Comparison of ENCODE assay signal across 15 mouse cellular contexts in genomic region chr2:31494315-31494714, GRCm38 (mm10). TPM values are rescaled to one million over a fixed set of nuclear protein-coding genes. Genes with fewer than 3 reads are reported as not detected.
DNase-seq lines count a peak whose midpoint lies in the region; ATAC-seq and TF ChIP-seq lines count a peak whose summit lies in the region.
"Had no signal": no experiment of that assay in that cellular context is flagged by ENCODE, and none has a peak within 500 bp of the region (broad histone marks: within the 10 kb centered on the region; RNA-seq: fewer than 3 reads in every experiment).

No protein-coding gene starts in this region.

- H3K4me1 ChIP-seq in kidney, adult 2 months (ENCODE audit: control insufficient read depth, insufficient read depth, low read length): no peaks in the 10 kb centered on the region
- H3K4me1 ChIP-seq in kidney, embryonic 15.5 days: peaks cover 64% of the 10 kb centered on the region
- H3K4me1 ChIP-seq in midbrain, embryonic 13.5 days (replicated peaks): peaks cover 67% of the 10 kb centered on the region
- peaks cover 29% of the 10 kb centered on the region for H3K4me1 ChIP-seq in midbrain, embryonic 15.5 days
- H3K4me1 ChIP-seq: intestine, embryonic 15.5 days had no signal

- H3K27ac ChIP-seq in kidney, adult 2 months (ENCODE audit: insufficient read depth, low read depth, low read length): no peak overlapping the region
- H3K27ac ChIP-seq in kidney, embryonic 15.5 days: no peak overlapping the region
- 0 out of 2 replicates have a peak overlapping the region, but pooled peaks have one; percentile 6 for H3K27ac ChIP-seq in midbrain, embryonic 13.5 days
- H3K27ac ChIP-seq in midbrain, embryonic 15.5 days: no peak overlapping the region
- H3K27ac ChIP-seq: embryonic facial prominence, embryonic 13.5 days; intestine, embryonic 15.5 days; limb, embryonic 15.5 days had no signal

- no peak overlapping the region for H3K4me2 ChIP-seq in kidney, embryonic 15.5 days
- H3K4me2 ChIP-seq in midbrain, embryonic 13.5 days (replicated peaks): no peak overlapping the region
- no peak overlapping the region for H3K4me2 ChIP-seq in midbrain, embryonic 15.5 days
- H3K4me2 ChIP-seq: embryonic facial prominence, embryonic 13.5 days; intestine, embryonic 15.5 days; limb, embryonic 15.5 days had no signal

- intact Hi-C loops in gastrocnemius, postnatal 36 days (cut with DNase I): no loop called here

- ATAC-seq in kidney, embryonic 15.5 days (replicated peaks; ENCODE audit: low FRiP score): no peak
- no peak for ATAC-seq in midbrain, embryonic 13.5 days
- ATAC-seq in midbrain, embryonic 15.5 days (replicated peaks): no peak
- ATAC-seq: intestine, embryonic 15.5 days had no signal

- TF ChIP-seq POLR2A in kidney, adult 2 months (IDR thresholded peaks at IDR 0.05; ENCODE audit: low read depth, low read length): no peak

- H3K36me3 ChIP-seq in kidney, adult 2 months (ENCODE audit: control insufficient read depth, insufficient read depth, low read length): peaks cover 10% of the 10 kb centered on the region
- H3K36me3 ChIP-seq in kidney, embryonic 15.5 days: no peaks in the 10 kb centered on the region
- no peaks in the 10 kb centered on the region for H3K36me3 ChIP-seq in midbrain, embryonic 13.5 days
- H3K36me3 ChIP-seq in midbrain, embryonic 15.5 days (replicated peaks): no peaks in the 10 kb centered on the region
- H3K36me3 ChIP-seq: embryonic facial prominence, embryonic 13.5 days; intestine, embryonic 15.5 days; limb, embryonic 15.5 days had no signal

- 54% methylated on average over 5 of the region's 5 CpGs for whole genome bisulfite sequencing in kidney, adult 2 months
- 58% methylated on average over 5 of the region's 5 CpGs for WGBS in kidney, embryonic 15.5 days
- 50% methylated on average over 5 of the region's 5 CpGs for WGBS in midbrain, embryonic 13.5 days
- WGBS in midbrain, embryonic 15.5 days: 53% methylated on average over 5 of the region's 5 CpGs

- no peak overlapping the region for H3K9ac ChIP-seq in kidney, embryonic 15.5 days
- H3K9ac ChIP-seq in midbrain, embryonic 13.5 days (replicated peaks): no peak overlapping the region
- no peak overlapping the region for H3K9ac ChIP-seq in midbrain, embryonic 15.5 days
- H3K9ac ChIP-seq: embryonic facial prominence, embryonic 13.5 days; intestine, embryonic 15.5 days; limb, embryonic 15.5 days had no signal

- no peak for TF ChIP-seq CTCF in kidney, adult 2 months (conservative IDR thresholded peaks at IDR 0.05; ENCODE audit: insufficient read depth, insufficient read length, low read depth, low read length)

- peak; percentile 56 for DNase-seq in kidney, adult 2 months
- peak; percentile 16 for DNase-seq in kidney, postnatal 14 days
- DNase-seq in gastrocnemius, postnatal 36 days: no peak
- no peak for DNase-seq in urinary bladder, postnatal 36 days (ENCODE audit: low spot score in 2 of 2)
- DNase-seq: adrenal gland, postnatal 14 days; cerebellum, adult 2 months; cerebellum, postnatal 25 days; lung, postnatal 4 days had no signal

- no peak overlapping the region for H3K4me3 ChIP-seq in kidney, adult 2 months (ENCODE audit: insufficient read depth, low read depth, low read length)
- no peak overlapping the region for H3K4me3 ChIP-seq in kidney, embryonic 15.5 days (replicated peaks)
- no peak overlapping the region for H3K4me3 ChIP-seq in midbrain, embryonic 13.5 days (replicated peaks)
- no peak overlapping the region for H3K4me3 ChIP-seq in midbrain, embryonic 15.5 days
- H3K4me3 ChIP-seq: embryonic facial prominence, embryonic 13.5 days; erythroblast, embryonic 14.5 days; intestine, embryonic 15.5 days; limb, embryonic 15.5 days had no signal

- no peaks in the 10 kb centered on the region; the same call in 1 of the 2 replicates for H3K9me3 ChIP-seq in kidney, embryonic 15.5 days (replicated peaks)
- no peaks in the 10 kb centered on the region for H3K9me3 ChIP-seq in midbrain, embryonic 13.5 days
- no peaks in the 10 kb centered on the region for H3K9me3 ChIP-seq in midbrain, embryonic 15.5 days
- H3K9me3 ChIP-seq: embryonic facial prominence, embryonic 13.5 days; intestine, embryonic 15.5 days; limb, embryonic 15.5 days had no signal

- H3K27me3 ChIP-seq in kidney, adult 2 months (replicated peaks; ENCODE audit: control insufficient read depth, insufficient read depth, low read length): no peaks in the 10 kb centered on the region
- peaks cover 10% of the 10 kb centered on the region; the same call in 1 of the 2 replicates for H3K27me3 ChIP-seq in kidney, embryonic 15.5 days
- peaks cover 98% of the 10 kb centered on the region for H3K27me3 ChIP-seq in midbrain, embryonic 13.5 days
- peaks cover 69% of the 10 kb centered on the region for H3K27me3 ChIP-seq in midbrain, embryonic 15.5 days (replicated peaks)
- H3K27me3 ChIP-seq: intestine, embryonic 15.5 days; limb, embryonic 15.5 days had no signal

RNA-seq across cellular contexts. Expression of gene Ass1, which starts 24.3 kb away (rescaled TPM):
- polyA plus RNA-seq in kidney, adult 2 months (2012; rRNA removed): 2,247 and 2,656 TPM in 2 replicates
- 72.1 and 77.8 TPM in 2 replicates for polyA plus RNA-seq in kidney, embryonic 15.5 days (2015; fragmentation: Nextera tagmentation; extraction: Ambion mirVana)
- polyA plus RNA-seq in midbrain, embryonic 13.5 days (2015; fragmentation: Nextera tagmentation; extraction: Ambion mirVana): 10.5 and 12.1 TPM in 2 replicates
- 7.6 and 9.4 TPM in 2 replicates for polyA plus RNA-seq in midbrain, embryonic 15.5 days (2015; fragmentation: Nextera tagmentation; extraction: Ambion mirVana)
- total RNA-seq in gastrocnemius, postnatal 36 days (2021): 1 to 10 TPM; 1.9 to 2.1 TPM

Comparison
In these comparisons a context has a peak if more than half of its experiments do, and no peak if none do; other contexts are left out.
1. RNA of gene Ass1, which starts 24.3 kb away (polyA plus RNA-seq): 2,247 to 2,656 TPM in kidney, adult 2 months; 72.1 to 77.8 TPM in kidney, embryonic 15.5 days, 10.5 to 12.1 TPM in midbrain, embryonic 13.5 days and 7.6 to 9.4 TPM in midbrain, embryonic 15.5 days; every median in the first group is over 10 times any median in the second.
2. DNase-seq: peak in kidney, adult 2 months (single experiment) and kidney, postnatal 14 days (single experiment); none in gastrocnemius, postnatal 36 days (0 of 2) and urinary bladder, postnatal 36 days (0 of 2).